Mouse (Mus musculus): ENCODE measurements around the gene Glipr1l2.
"Not testable (repeated sequence)": the region's sequence is repeated elsewhere in the genome, so short reads cannot be mapped to it uniquely, and the experiment has no call there.

The Glipr1l2 gene

GRCm38 (mm10) chr10:112083157-112083556 is at the start of gene Glipr1l2:
Gene Glipr1l2 (plus strand): TSS chr10:112083354.
- no peak for DNase-seq

GRCm38 (mm10) chr10:112043523-112043922 is 39.6 kb upstream of the Glipr1l2 start:
- DNase-seq: not testable (repeated sequence)

DNA sequence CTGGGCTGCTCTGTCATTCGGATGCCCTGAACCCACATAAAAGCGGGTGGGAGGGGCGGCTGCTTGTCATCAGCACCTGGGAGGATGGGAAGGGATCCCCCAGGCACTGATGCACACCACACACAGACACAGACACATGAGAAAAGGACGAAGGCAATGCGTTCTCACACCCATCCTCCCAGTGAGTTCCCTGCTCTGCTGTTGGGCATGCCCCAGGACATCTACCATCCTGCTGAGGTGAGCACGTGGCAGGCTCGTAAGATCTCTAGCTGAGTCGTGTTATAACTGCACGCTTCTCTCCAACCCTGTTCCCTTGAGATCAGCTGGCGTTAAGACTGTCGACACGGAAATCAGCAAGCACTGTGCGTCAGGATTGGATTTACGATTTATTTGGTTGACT is 38.9 kb upstream of the Glipr1l2 start:
- not testable (repeated sequence) for DNase-seq

GRCm38 (mm10) chr10:112051220-112051619 is 31.9 kb upstream of the Glipr1l2 start:
- DNase-seq: no peak

DNA sequence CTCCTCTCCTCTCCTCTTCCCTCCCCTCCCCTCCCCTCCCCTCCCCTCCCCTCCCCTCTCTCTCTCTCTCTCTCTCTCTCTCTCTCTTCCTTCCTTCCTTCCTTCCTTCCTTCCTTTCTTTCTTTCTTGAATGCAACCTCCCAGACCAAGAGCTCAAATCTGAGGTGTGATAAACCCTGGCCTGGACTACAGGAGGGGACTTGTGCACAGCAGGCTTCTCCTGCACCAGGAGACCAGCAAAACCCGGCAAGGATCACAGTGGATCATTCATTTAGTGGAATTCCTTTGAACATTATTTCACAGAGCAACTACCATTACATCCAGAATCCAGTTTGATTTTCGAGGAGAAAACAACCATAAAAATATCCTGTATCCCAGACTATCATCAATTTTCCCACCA is 31.2 kb upstream of the Glipr1l2 start:
- peak in 1 of 2 experiments; percentile 9 for DNase-seq

GRCm38 (mm10) chr10:112059702-112060582 is 23.2 kb upstream of the Glipr1l2 start, which contains the start of gene Glipr1l1:
Gene Glipr1l1 (plus strand): TSS chr10:112060189.
- peak; percentile 48 to 61 for DNase-seq

DNA sequence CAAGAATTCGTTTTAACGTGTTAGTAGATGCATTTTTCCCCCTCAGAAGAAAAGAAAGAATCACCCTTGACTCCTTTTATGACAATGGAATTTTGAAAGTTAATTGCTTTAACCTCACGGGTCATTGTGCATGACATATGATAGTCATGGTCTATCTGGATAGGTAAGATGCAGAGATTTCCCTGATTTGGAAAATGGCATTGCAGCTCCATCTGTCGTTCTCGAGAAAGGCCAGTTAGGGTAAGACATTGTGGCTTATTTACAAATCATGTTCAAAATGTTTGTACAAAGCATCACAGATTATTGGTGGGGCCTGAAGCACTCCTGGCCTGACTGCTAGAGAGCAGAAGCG is 22.6 kb upstream of the Glipr1l2 start:
- DNase-seq: not testable (repeated sequence)

DNA sequence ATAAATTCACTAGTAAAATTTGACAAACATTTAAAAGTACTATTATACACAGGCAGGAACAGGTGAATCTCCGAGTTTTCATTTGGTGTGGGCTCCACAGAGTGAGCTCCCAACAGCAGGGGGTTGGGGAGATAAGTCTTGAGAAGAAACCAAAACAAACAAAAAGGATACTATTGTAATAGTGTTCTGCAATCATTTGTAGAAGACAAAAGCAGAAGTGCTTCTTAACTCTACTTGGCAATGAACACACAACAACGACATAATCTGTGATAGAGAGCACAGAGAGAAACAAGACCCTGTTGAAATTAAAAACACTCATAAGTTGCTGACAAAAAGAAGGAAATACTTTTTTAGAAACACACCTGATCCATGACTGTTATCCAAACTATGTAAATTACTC is 3.1 kb upstream of the Glipr1l2 start:
- no peak for DNase-seq

GRCm38 (mm10) chr10:112105785-112106184 is 22.6 kb downstream of the Glipr1l2 start:
- DNase-seq: peak in 1 of 2 experiments; percentile 64

DNA sequence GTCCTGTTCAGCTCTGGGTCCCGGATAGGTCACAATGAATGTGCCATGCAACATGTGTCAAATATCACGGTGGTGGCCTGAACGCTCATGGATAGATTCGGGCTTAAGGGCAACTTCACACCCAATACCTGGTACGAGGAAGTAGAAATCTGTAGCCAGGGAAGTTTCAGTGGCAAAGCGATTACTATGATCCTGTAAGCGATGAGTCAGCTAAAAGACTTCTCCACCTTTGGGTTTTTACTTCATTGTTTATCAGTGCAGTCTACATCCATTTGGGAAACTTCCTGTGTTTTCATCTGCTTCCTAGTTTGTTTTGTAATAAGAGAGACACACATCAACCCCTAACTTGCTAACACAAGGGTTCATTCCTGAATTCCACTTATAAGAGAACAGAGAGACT is 27.2 kb downstream of the Glipr1l2 start:
- DNase-seq: no peak

- DNase-seq: not testable (repeated sequence)
Observed at GRCm38 (mm10) chr10:112125090-112125489, 41.9 kb downstream of the Glipr1l2 start.

GRCm38 (mm10) chr10:112127682-112128230 is 44.6 kb downstream of the Glipr1l2 start:
- not testable (repeated sequence) for DNase-seq

GRCm38 (mm10) chr10:112132194-112132593 is 49.0 kb downstream of the Glipr1l2 start:
- DNase-seq: no peak

DNA sequence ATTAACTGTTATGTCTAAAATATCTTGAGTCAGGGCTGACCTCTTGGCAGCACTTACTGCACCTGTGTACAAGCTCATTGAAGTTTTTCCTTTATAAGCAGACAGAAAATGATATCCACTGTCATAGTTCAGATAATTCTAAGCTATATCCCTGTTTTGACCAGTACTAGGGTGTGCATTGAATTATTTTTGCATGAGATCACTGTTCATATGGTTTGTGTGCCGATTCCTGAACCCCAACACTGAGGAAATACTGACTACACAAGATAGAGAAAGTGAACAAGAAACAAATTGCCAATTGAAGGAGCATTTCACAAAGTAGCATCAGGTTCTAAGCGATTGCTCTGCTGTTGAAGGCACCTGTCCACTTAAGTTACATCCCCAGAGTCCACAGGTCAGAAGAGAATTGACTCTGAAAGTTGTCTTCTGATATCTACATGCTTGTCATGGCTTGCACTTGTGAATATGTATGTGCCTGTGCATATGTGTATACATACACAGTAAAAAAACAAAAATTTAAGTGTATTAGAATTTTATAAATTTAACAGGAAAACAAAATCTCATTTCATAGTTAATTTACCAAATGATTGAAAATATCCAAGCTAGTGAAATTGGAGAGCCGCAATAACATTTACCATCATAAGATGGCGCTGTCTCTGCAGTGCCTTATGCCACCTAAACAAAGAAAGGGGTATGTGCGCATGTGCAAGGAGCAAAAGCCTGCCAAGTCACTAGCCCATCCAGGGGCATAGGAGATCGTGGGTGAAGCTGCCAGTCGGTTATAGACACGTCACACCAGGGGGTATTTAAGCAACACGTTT is 55.1 kb downstream of the Glipr1l2 start:
- peak; percentile 39 to 47 for DNase-seq

- DNase-seq: no peak
Observed at GRCm38 (mm10) chr10:112138871-112139430, 55.8 kb downstream of the Glipr1l2 start.

DNA sequence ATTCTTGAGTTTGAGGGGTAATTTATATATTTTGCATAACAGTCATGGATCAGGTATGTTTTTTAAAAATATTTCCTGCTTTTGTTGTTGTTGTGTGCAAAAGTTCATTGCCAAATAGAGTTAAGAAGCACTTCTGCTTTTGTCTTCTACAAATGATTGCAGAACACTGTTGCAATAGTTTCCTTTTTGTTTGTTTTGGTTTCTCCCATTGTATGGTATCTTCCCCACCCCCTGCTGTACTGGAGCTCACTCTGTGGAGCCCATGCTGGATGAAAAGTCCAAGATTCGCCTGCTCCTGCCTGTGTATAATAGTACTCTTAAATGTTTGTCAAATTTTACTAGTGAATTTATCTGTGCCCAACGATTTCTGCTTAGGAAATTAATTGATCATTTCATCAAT is 56.7 kb downstream of the Glipr1l2 start:
- no peak for DNase-seq

Data from lung, postnatal 4 days (tissue).